Mouse (Mus musculus) embryonic fibroblast, embryonic 13.5 days (primary cell): ENCODE measurements around the gene Vipr1.

ENCODE experiments used
- CTCF ChIP-seq: IDR thresholded peaks from 2 replicates; pipeline ENCODE4 v1.5.1; 2011; ENCODE audit warnings: mild to moderate bottlenecking, control low read depth, low read length, moderate library complexity, borderline replicate concordance; ENCODE audit not compliant: insufficient read depth
- POLR2A ChIP-seq: IDR thresholded peaks from 2 replicates; pipeline ENCODE4 v1.6.1; 2011; ENCODE audit warnings: low read depth, mild to moderate bottlenecking, control low read depth, low read length, moderate library complexity

- TF ChIP-seq CTCF, result no peak
- peak; percentile 86 for TF ChIP-seq POLR2A
Observed at GRCm38 (mm10) chr9:121718792-121719318, 76.3 kb downstream of the Vipr1 start, which contains the start of gene Nktr.
